Mouse (Mus musculus) forebrain, postnatal 0 days (tissue): ENCODE results near the gene Nr2e3. TPM values are rescaled to one million over a fixed set of nuclear protein-coding genes. Genes with fewer than 3 reads are reported as not detected.

Experiments
- ATAC-seq: fragments of 200-750 bp; cut with Nextera tagmentation; 2 replicates; pipeline ENCODE4 v1.8.0; 2017; ENCODE audit warnings: mild to moderate bottlenecking, moderate library complexity
- DNase-seq: peaks from one replicate; pipeline ENCODE4 v3.0.0-alpha.2; 2015
- H3K27ac ChIP-seq: fragments of 300-500 bp; sonication (generic); 2 replicates; pipeline ENCODE4 v1.5.1; 2014; ENCODE audit warnings: low read depth, mild to moderate bottlenecking, antibody characterized with exemption, low read length, moderate library complexity, mixed read lengths
- H3K27me3 ChIP-seq: fragments of 300-500 bp; sonication (generic); 2 replicates; pipeline ENCODE4 v1.6.1; 2014; ENCODE audit warnings: mild to moderate bottlenecking, low read length, mixed read lengths; ENCODE audit not compliant: insufficient read depth
- H3K36me3 ChIP-seq: fragments of 300-500 bp; sonication (generic); 2 replicates; pipeline ENCODE4 v1.6.1; 2014; ENCODE audit warnings: mild to moderate bottlenecking, moderate library complexity; ENCODE audit not compliant: insufficient read depth
- H3K4me1 ChIP-seq: fragments of 300-500 bp; sonication (generic); 2 replicates; pipeline ENCODE4 v1.6.1; 2014; ENCODE audit warnings: antibody characterized with exemption; ENCODE audit not compliant: insufficient read depth
- H3K4me2 ChIP-seq: fragments of 300-500 bp; sonication (generic); 2 replicates; pipeline ENCODE4 v1.6.1; 2014; ENCODE audit warnings: low read depth, mild to moderate bottlenecking, moderate library complexity
- H3K4me3 ChIP-seq: fragments of 300-500 bp; sonication (generic); 2 replicates; pipeline ENCODE4 v1.5.1; 2014; ENCODE audit warnings: low read depth, low read length, mixed read lengths
- H3K9ac ChIP-seq: fragments of 300-500 bp; sonication (generic); 2 replicates; pipeline ENCODE4 v1.6.1; 2014; ENCODE audit warnings: mild to moderate bottlenecking
- H3K9me3 ChIP-seq: fragments of 300-500 bp; sonication (generic); 2 replicates; pipeline ENCODE4 v1.6.1; 2016; ENCODE audit warnings: low read length
- CTCF ChIP-seq: sonication (generic); IDR thresholded peaks from 2 replicates; pipeline ENCODE4 v1.5.1; 2016; ENCODE audit warnings: antibody characterized with exemption, control low read depth, low read depth
- WGBS: fragments of 180-500 bp; shearing (Covaris S2); extraction: QIAGEN DNeasy Blood & Tissue Kit; methylation state at CpG from one replicate; pipeline ENCODE4 v1.1.7; 2014; 5-methylcytosine and 5-hydroxymethylcytosine counted together
- polyA plus RNA-seq: library from polyadenylated mRNA; unstranded; fragments of >200 nt; fragmentation: Nextera tagmentation; extraction: Ambion mirVana; gene quantifications from 2 replicates; pipeline ENCODE4 v1.2.1, GENCODE M21; 2015
- total RNA-seq: library from RNA; depleted of rRNA; stranded (reverse); fragments of >200 nt; gene quantifications from 2 replicates; pipeline ENCODE4 v1.2.3, GENCODE M21; 2014; rRNA removed

Nr2e3 gene
- total and polyA plus RNA-seq, 2 experiments from 2014 or later = 0.14 TPM; not detected in 1

DNA sequence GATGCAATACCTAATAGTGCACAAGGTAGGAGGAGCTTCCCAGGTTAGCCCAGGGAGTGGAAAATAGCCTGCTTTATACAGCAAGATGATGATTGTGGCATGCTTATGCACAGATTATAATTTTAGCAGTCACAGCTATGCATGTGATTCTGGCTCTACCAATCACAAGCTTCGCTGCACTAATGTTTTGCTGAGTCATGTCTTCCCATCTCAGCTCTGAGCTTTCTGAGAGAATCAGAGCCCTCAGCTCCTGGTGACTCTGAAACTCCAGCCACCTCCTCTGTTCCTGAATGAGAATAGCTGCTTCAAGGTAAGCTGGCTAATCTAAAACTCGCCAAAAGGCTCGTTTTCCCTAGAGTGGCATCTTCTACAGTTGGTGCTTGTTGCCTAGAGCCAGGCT is 30.2 kb downstream of the Nr2e3 start:
- H3K9ac ChIP-seq = no peak overlapping the region
- 80% methylated on average over 3 of the region's 3 CpGs for WGBS

DNA sequence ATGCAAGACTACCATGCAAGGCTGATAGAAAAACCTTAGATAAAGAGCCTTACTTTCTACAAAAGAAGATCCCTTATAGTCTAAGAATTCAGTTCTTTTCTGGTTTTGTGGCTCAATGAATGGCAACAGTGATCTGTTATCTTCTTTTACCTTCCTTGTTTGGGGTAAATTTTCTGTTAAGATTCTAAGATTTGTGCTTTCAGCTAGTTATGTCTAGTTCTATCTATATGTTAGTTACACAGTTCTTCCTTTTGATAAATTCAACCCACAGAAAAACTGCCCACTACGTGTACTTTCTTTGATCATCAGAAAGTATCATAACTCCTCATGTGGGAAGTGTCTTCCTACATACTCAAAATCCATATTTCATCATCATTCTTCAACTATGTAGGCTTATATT is 45.7 kb downstream of the Nr2e3 start:
- H3K27ac ChIP-seq = no peak overlapping the region
- WGBS = 98% methylated on average over 1 of the region's 1 CpGs
- H3K4me2 ChIP-seq = no peak overlapping the region
- no peak overlapping the region for H3K4me3 ChIP-seq
- TF ChIP-seq CTCF = no peak
- peaks cover 5% of the 10 kb centered on the region; the same call in 1 of the 2 replicates for H3K36me3 ChIP-seq
- H3K9ac ChIP-seq = no peak overlapping the region
- no peaks in the 10 kb centered on the region for H3K4me1 ChIP-seq
- no peaks in the 10 kb centered on the region for H3K27me3 ChIP-seq
- no peak for DNase-seq
- no peak for ATAC-seq
- no peaks in the 10 kb centered on the region for H3K9me3 ChIP-seq

More for the DNA sequence above, 30.2 kb downstream of the Nr2e3 start:
- Histone ChIP-seq H3K4me1 (no peaks in the 10 kb centered on the region), H3K4me2 (no peak overlapping the region), H3K9me3 (no peaks in the 10 kb centered on the region), H3K4me3 (no peak overlapping the region), H3K36me3 (peaks cover 12% of the 10 kb centered on the region), H3K27ac (no peak overlapping the region), H3K27me3 (no peaks in the 10 kb centered on the region)
- no peak for ATAC-seq
- TF ChIP-seq CTCF = no peak
- no peak for DNase-seq

DNA sequence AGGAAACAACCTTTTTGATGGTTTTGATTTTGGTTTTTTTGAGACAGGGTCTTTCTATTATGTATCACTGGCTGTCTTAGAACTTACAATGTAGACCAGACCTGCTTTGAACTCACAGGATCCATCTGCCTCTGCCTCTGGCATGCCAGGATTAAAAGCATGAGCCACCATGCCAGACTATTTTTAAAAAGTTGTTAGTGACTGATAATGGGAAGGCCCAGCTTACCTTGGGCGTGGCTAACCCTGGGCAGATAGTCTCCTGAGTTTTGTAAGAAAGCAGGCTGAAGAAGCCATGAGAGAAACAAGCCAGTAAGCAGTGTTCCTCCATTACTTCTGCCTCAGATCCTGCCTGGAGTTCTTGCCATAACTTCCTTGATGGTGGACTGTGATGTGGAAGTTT is 57.1 kb downstream of the Nr2e3 start:
- 94% methylated on average over 1 of the region's 1 CpGs for WGBS
- TF ChIP-seq CTCF = no peak
- no peak for ATAC-seq

More for the DNA sequence above, 57.1 kb downstream of the Nr2e3 start:
- Histone ChIP-seq H3K27me3 (no peaks in the 10 kb centered on the region), H3K4me2 (no peak overlapping the region), H3K9me3 (no peaks in the 10 kb centered on the region), H3K9ac (no peak overlapping the region), H3K4me1 (no peaks in the 10 kb centered on the region), H3K27ac (no peak overlapping the region), H3K36me3 (peaks cover 23% of the 10 kb centered on the region), H3K4me3 (no peak overlapping the region)
- no peak for DNase-seq

Other genes starting within 250 kb of the Nr2e3 start
- gene Senp8, start 209.9 kb downstream of the Nr2e3 start, total RNA-seq = 2.9 and 4.7 TPM in 2 replicates
- 2.1 and 3.2 TPM in 2 replicates for gene Senp8, start 209.9 kb downstream of the Nr2e3 start, polyA plus RNA-seq
- 56.6 and 59.9 TPM in 2 replicates for gene Myo9a, start 209.8 kb downstream of the Nr2e3 start, total RNA-seq
- 8.4 and 13.2 TPM in 2 replicates for gene Myo9a, start 209.8 kb downstream of the Nr2e3 start, polyA plus RNA-seq